Mouse (Mus musculus) regulatory T cell (primary cell): ENCODE results near the gene Jun.

Experiments
- in situ Hi-C: fragments of 300-600 bp; cut with MboI, MseI; formaldehyde crosslinking; loops from one replicate; pipeline ENCODE4 v1.15.1; 2025; ENCODE audit warnings: high pct_unique_total_duplicates

Jun gene

DNA sequence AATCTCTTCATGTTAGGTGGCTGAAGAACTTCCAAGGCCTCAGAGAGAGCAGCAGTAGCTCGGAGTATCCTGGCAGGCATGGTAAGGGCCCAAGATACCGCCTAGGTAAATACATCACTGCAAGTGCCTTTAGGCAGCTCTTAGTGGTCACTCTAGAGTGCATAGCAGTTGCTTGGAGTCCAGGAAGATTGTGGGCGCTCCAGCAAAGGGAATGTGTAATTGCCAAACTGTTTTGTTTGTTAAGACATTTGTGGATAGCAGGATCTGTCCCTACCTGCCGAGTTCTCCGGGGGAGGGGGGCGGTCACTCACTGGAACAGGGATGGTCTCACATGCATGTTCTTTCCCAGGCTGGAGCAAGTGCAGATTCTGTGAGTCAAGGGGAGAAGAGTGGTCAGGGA is 22.3 kb upstream of the Jun start:
- in situ Hi-C loops, result no loop called here

DNA sequence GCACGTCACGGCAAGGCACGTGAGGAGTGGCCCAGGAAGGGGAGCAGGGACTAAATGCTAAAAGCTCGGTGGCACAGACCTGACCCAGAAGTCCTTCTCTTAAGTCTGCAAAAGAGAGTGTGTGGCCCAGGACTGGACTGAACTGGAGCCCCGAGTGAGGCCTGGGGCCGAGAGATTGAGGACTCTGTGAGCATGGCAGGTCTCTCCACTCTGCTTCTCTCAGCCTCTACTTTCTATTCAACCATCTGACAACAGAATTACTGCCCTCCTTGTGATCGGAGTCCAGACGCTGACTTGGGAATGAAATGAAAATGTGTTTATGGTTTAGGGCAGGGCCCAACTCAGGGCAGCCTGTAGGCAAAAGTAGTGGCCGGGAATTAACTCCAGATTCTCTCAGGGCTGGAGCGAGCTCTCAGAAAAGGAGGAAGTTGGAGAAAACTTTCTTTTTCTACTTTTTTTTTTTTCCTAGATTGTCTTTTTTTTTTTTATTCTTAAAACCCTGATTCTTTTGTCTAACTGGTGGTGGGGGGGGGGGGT is 21.3 kb upstream of the Jun start:
- in situ Hi-C loops, result no loop called here

GRCm38 (mm10) chr4:95070407-95070806 is 18.4 kb upstream of the Jun start:
- in situ Hi-C loops, result no loop called here

GRCm38 (mm10) chr4:95068045-95068948 is 16.3 kb upstream of the Jun start:
- in situ Hi-C loops, result no loop called here

GRCm38 (mm10) chr4:95063609-95064210 is 11.7 kb upstream of the Jun start:
- in situ Hi-C loops, result no loop called here

DNA sequence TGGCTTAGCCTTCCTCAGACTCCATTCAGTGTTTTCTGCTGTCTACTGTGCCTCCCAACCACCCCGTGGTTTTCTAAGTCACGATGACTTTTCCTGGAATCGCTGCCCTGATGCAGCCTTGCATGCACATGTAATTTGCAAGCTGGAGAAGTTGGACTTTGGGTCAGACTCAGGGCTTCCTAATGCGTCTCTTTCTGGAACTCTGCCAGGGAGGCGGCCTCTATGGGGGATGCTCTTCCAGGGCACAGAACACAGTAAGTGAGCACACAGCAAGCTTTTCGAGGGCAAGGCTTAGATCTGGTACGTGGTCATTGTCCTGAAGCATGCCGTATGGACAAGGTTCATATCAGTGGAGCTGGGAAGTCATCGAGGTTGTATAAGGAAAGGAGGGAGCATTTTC is 10.9 kb upstream of the Jun start:
- in situ Hi-C loops, result no loop called here

GRCm38 (mm10) chr4:95057264-95057663 is 5.2 kb upstream of the Jun start:
- in situ Hi-C loops, result loop anchor here (5.0 kb wide), 1 partner anchor 815 kb away; no protein-coding TSS in a partner anchor

GRCm38 (mm10) chr4:95055276-95055675 is 3.3 kb upstream of the Jun start:
- in situ Hi-C loops, result loop anchor here (5.0 kb wide), 1 partner anchor 817 kb away; no protein-coding TSS in a partner anchor

GRCm38 (mm10) chr4:95054336-95054735 is 2.3 kb upstream of the Jun start:
- in situ Hi-C loops, result loop anchor here (5.0 kb wide), 4 partner anchors 48 to 498 kb away; no protein-coding TSS in a partner anchor

GRCm38 (mm10) chr4:95053791-95054117 is 1.7 kb upstream of the Jun start:
- in situ Hi-C loops, result loop anchor here (5.0 kb wide), 4 partner anchors 49 to 499 kb away; no protein-coding TSS in a partner anchor

GRCm38 (mm10) chr4:95053041-95053790 is 1.2 kb upstream of the Jun start:
- in situ Hi-C loops, result loop anchor here (5.0 kb wide), 4 partner anchors 49 to 499 kb away; no protein-coding TSS in a partner anchor

DNA sequence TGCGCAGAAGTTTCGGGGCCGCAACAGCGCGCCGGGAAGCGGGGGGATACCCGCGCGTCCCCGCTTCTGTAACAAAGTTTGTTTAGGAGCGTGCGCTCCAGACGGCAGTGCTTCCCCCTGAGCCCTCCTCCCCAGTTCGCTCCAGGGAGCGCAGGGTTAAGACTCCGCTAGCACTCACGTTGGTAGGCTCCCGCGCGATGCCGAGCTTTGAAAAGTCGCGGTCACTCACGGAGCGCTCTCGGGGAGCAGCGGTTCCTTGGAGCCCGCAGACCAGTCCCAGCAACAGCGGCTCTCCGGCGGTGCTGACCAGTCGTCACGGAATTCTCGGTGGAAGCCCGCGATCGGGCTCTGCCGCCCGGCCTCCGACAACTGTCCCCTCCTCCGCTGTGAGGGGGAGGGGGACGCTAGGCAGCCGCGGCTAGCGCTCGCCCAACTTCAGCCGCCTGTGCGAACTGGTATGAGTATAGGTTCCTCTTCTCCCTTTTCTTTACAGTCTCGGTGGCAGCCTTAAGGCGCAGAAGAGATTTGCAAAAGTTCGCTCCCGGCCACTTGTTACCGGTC is 631 bp downstream of the Jun start:
- in situ Hi-C loops, result loop anchor here (5.0 kb wide), 4 partner anchors 51 to 501 kb away; no protein-coding TSS in a partner anchor

- in situ Hi-C loops, result loop anchor here (5.0 kb wide), 4 partner anchors 52 to 502 kb away; no protein-coding TSS in a partner anchor
Observed at GRCm38 (mm10) chr4:95050518-95051278, 1.3 kb downstream of the Jun start.

DNA sequence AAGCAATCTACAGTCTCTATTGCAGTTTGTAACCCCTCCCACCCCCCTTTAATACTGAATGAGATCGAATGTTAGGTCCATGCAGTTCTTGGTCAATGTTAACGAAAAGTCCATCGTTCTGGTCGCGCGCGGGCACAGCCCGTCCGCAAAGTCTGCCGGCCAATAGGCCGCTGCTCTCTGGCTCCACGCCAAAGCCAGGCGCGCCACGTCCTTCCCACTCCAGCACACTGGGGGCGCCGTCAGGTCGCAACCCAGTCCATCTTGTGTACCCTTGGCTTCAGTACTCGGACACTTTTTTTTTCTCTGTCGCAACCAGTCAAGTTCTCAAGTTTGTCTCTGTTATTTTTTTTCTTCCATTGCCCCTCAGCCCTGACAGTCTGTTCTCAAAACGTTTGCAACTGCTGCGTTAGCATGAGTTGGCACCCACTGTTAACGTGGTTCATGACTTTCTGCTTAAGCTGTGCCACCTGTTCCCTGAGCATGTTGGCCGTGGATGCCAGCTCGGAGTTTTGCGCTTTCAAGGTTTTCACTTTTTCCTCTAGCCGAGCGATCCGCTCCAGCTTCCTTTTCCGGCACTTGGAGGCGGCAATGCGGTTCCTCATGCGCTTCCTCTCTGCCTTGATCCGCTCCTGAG is 2.0 kb downstream of the Jun start:
- in situ Hi-C loops, result loop anchor here (5.0 kb wide), 4 partner anchors 52 to 502 kb away; no protein-coding TSS in a partner anchor

- in situ Hi-C loops, result no loop called here
Observed at GRCm38 (mm10) chr4:95049153-95049552, 2.9 kb downstream of the Jun start.

GRCm38 (mm10) chr4:95048731-95049100 is 3.3 kb downstream of the Jun start:
- in situ Hi-C loops, result no loop called here

DNA sequence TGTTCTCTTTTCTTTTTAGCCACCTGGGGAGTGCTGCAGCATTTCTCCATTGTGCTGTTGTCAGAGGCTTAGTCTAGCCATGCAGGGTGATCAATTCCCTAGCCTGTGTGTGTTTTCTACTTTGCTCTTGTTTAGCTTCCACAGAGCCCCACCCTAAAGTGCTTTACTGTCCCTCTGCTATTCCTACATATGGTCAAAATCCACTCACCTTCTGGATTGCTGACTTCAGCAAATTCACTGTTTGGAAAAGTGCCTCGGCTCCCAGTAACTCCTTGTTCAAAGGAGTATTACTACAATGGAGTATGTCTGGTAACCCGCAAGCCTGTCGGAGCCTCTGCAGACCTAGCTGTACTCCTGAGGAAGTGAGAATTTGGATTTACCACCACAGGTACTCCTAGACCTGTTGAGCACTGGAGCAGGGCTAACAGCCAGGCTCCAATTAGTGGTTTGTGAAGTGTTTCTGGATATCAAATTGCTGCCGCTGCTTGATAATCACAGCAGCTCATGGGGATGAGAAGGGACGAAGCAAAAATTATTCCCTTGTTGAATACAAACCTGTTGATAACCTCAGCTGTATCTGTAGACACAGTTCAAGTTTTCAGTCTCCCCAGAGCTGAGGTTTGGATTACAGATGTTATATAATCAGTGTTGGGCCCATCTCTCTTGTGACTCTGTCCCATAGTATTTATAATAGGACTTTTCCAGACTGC is 3.8 kb downstream of the Jun start:
- in situ Hi-C loops, result no loop called here

DNA sequence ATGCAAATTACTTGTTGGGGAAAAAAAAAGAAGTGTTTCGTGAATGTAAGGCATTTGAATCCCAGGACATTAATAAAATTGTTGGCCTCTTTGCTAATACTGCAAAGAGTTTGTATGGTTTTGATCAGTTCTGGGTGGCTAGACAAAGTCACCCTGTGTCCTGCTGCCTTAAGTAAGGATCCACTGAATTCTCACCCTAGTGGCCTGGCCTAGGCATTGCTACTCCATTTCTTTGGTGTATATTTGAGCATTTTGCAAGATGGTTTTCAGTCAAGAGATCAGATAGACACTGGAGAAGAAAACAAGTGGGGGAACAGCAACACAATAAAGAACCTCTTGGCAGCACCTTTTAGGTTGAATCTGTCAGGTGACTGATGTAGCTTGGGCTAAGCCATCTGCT is 6.9 kb downstream of the Jun start:
- in situ Hi-C loops, result no loop called here

GRCm38 (mm10) chr4:95044721-95045120 is 7.3 kb downstream of the Jun start:
- in situ Hi-C loops, result loop anchor here (5.0 kb wide), 1 partner anchor 42 kb away; no protein-coding TSS in a partner anchor
